Mouse (Mus musculus) bone marrow, adult 2 months (tissue): ENCODE data around the gene Olfr1366. TPM values are rescaled to one million over a fixed set of nuclear protein-coding genes. Genes with fewer than 3 reads are reported as not detected.
"Not testable (repeated sequence)": the region's sequence is repeated elsewhere in the genome, so short reads cannot be mapped to it uniquely, and the experiment has no call there.

ENCODE experiments used
- H3K27ac ChIP-seq: fragments of 200-500 bp; 2 replicates; pipeline ENCODE4 v1.5.1; 2012; ENCODE audit warnings: low read depth, mild to moderate bottlenecking, control low read depth, inconsistent platforms, low read length; ENCODE audit not compliant: control insufficient read depth, poor library complexity, insufficient read depth
- H3K4me1 ChIP-seq: fragments of 200-500 bp; 2 replicates; pipeline ENCODE4 v1.6.1; 2011; ENCODE audit warnings: low read length; ENCODE audit not compliant: control insufficient read depth, insufficient read depth
- H3K4me3 ChIP-seq: fragments of 200-500 bp; replicated peaks from 2 replicates; pipeline ENCODE3; 2011; ENCODE audit warnings: mild to moderate bottlenecking, low read depth, low read length, control low read depth; ENCODE audit not compliant: control insufficient read depth
- CTCF ChIP-seq: fragments of 200-500 bp; IDR thresholded peaks from 2 replicates; pipeline ENCODE4 v1.5.1; 2011; ENCODE audit warnings: low read length, control low read depth; ENCODE audit not compliant: control insufficient read depth, insufficient read depth
- POLR2A ChIP-seq: fragments of 200-500 bp; IDR thresholded peaks from 2 replicates; pipeline ENCODE4 v1.6.1; 2011; ENCODE audit warnings: low read depth, mild to moderate bottlenecking, control low read depth, low read length, borderline replicate concordance; ENCODE audit not compliant: control insufficient read depth
- WGBS: fragments of 180-500 bp; shearing (Covaris S2); methylation state at CpG from one replicate; pipeline ENCODE4 v1.1.7; 2018; 5-methylcytosine and 5-hydroxymethylcytosine counted together
- polyA plus RNA-seq: library from polyadenylated mRNA; stranded (reverse); fragments of >200 nt; gene quantifications from 2 replicates; pipeline ENCODE4 v1.2.4, GENCODE M21; 2011; ENCODE audit warnings: low replicate concordance; ENCODE audit not compliant: missing spikeins, insufficient read depth, insufficient read length

Gene Olfr1366
- polyA plus RNA-seq, 1 experiment, result not detected

DNA sequence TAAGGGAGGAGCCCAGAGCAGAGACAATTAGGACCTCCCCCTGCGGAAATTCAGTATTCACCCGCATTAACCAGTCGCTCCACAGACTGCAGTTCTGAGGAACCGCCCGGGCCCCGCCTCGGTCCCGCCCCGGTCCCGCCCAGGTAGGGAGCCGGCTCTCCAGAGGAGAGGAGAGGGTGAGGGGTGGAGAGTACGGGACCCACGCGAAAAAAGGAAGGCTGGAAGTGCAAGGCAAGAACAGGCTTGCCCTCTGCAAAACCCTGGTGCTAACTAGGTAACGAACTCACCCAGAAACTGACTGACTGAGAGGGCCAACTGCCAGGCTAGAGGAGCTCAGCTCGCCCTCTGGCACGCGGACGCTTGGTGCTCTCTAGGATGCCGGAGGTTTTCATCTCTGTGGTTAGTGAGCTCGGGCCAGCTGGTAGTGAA is 36.4 kb downstream of the Olfr1366 start:
- H3K4me1 ChIP-seq, result no peaks in the 10 kb centered on the region
- H3K27ac ChIP-seq, result peak overlapping the region; percentile 16; the same call in 1 of the 2 replicates
- under 1% methylated on average over 21 of the region's 21 CpGs for WGBS
- H3K4me3 ChIP-seq, result peak overlapping the region; percentile 84
- TF ChIP-seq POLR2A, result no peak
- no peak for TF ChIP-seq CTCF

DNA sequence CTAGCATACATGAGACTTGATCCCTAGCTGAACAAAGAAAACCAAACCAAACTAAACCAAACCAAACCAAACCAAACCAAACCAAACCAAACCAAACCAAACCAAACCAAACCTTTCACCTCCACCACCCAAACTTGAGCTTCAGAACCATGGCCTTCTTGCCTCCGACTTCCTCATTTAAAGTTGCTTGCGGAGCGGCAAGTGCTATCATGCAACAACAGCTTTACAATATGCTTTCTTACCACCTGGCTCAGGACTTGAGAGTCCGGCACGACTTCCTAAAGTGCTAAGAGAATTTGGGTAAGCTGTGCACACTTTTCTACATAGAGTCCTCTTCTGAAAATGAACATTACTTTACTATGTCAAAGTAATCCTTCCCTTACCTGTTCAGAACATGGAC is 40.3 kb downstream of the Olfr1366 start:
- Histone ChIP-seq H3K4me1 (no peaks in the 10 kb centered on the region), H3K4me3 (no peak overlapping the region), H3K27ac (no peak overlapping the region)
- TF ChIP-seq POLR2A (no peak), CTCF (no peak)
- WGBS, result 79% methylated on average over 5 of the region's 5 CpGs

DNA sequence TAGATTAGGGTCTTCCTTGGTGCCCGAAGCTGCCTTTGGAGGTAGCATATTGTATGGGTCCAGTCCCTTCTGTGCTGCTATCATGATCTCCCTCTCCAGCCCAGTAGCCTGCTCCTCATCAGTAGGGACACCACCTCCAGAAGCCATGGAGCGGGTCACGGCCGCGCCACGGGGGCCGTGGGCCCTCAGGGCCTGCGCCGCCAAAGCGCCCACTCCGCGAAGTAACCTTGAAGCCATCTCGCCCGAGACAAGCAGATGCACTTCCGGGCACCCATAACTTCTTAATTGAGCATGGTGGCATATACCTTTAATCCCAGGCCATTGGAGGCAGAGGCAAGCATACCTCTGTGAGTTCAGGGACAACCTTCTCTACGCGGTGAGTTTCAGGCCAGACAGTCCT is 41.4 kb downstream of the Olfr1366 start, which contains the start of gene Gm11273:
TSS of gene Gm11273 (minus strand) at position 237 of the 400 bp plus-strand sequence.
- not testable (repeated sequence) for H3K27ac ChIP-seq, H3K4me3 ChIP-seq, H3K4me1 ChIP-seq
- 86% methylated on average over 17 of the region's 17 CpGs for WGBS

DNA sequence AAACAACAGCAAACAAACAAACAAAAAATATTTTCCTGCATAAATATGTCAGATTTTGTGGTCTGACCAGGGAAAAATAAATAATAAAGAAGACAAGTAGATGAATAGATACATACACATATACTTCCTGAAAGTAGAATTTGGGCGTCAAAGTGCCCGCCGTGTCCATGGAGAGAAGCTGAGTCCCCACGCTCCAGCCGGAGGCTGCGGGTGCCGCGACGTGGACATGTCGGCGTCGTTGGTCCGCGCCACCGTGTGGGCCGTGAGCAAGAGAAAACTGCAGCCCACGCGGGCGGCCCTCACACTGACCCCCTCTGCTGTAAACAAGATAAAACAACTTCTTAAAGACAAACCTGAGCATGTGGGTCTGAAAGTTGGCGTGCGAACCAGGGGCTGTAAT is 47.5 kb downstream of the Olfr1366 start, which contains the start of gene AK157302:
TSS of gene AK157302 (plus strand) at position 144 of the 400 bp plus-strand sequence.
- WGBS, result 89% methylated on average over 21 of the region's 21 CpGs
- TF ChIP-seq POLR2A (no peak), CTCF (no peak)
- H3K4me1 ChIP-seq, result no peaks in the 10 kb centered on the region
- no peak within 1 kb of the TSS for H3K27ac ChIP-seq
- no peak within 1 kb of the TSS for H3K4me3 ChIP-seq

DNA sequence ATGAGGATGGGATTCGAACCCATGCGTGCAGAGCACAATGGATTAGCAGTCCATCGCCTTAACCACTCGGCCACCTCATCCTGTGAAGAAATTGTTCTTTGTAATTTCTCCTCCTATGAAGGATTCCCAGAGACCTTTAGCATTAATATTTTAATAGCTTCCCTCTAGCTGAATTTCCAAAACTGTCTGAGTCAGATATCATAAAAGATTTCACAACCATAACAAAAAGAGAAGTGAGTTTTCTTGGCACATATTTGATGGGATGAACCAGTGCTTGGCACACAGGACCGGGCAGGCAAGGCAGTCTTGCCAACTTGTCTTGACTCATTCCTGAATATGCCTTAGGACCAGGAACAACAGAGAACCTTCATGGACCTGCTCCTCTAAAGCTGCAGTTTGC is 49.8 kb downstream of the Olfr1366 start:
- H3K27ac ChIP-seq, result no peak overlapping the region
- TF ChIP-seq CTCF (no peak), POLR2A (no peak)
- no peak overlapping the region for H3K4me3 ChIP-seq
- H3K4me1 ChIP-seq, result no peaks in the 10 kb centered on the region
- whole genome bisulfite sequencing, result 88% methylated on average over 5 of the region's 5 CpGs

DNA sequence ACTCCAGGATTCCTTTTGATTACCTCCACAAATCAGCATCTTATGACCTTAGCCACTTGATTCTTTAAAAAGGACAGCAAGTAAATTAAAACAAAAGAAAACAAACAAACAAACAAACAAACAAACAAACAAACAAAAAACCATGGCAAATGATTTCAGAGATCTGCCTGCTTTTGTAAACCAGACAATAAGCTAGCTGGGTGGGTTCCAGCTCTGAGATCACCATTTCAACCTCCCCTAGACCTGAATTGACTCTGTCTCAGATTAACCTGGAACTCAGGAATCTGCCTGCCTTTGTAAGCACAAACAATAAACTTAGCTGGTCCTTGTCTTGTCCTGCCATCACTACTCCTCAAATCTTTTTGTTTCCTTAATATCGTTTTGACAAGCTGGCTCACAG is 55.7 kb downstream of the Olfr1366 start:
- Histone ChIP-seq H3K4me3 (no peak overlapping the region), H3K27ac (no peak overlapping the region), H3K4me1 (no peaks in the 10 kb centered on the region)
- WGBS, result 77% methylated on average over 1 of the region's 1 CpGs
- no peak for TF ChIP-seq CTCF

Other genes starting within 250 kb of the Olfr1366 start
- not detected in 2 replicates for gene Gpx6, start 230.7 kb downstream of the Olfr1366 start, polyA plus RNA-seq
- gene Olfr1367, start 195.9 kb downstream of the Olfr1366 start, polyA plus RNA-seq, result not detected in 2 replicates
- gene Zscan12, start 180.0 kb downstream of the Olfr1366 start, polyA plus RNA-seq, result 3.7 and 5.9 TPM in 2 replicates
- 17.1 and 25.5 TPM in 2 replicates for gene Zkscan3, start 140.1 kb downstream of the Olfr1366 start, polyA plus RNA-seq
- gene Pgbd1, start 101.8 kb downstream of the Olfr1366 start, polyA plus RNA-seq, result not detected in 2 replicates
- 8.0 and 14.1 TPM in 2 replicates for gene Zscan26, start 89.1 kb downstream of the Olfr1366 start, polyA plus RNA-seq
- 0.66 TPM in 1 of 2 replicates, not detected in the other for gene Nkapl, start 74.3 kb downstream of the Olfr1366 start, polyA plus RNA-seq
- gene Zkscan4, start 63.9 kb downstream of the Olfr1366 start, polyA plus RNA-seq, result not detected in 2 replicates
- not detected in 2 replicates for gene Gm10065, start 63.4 kb downstream of the Olfr1366 start, polyA plus RNA-seq
- gene AK157302, start 47.6 kb downstream of the Olfr1366 start, polyA plus RNA-seq, result 1.6 TPM in 1 of 2 replicates, not detected in the other
- gene Gm11273, start 41.4 kb downstream of the Olfr1366 start, polyA plus RNA-seq, result 14.1 TPM in 1 of 2 replicates, not detected in the other
- gene Zkscan8, start 11.7 kb downstream of the Olfr1366 start, polyA plus RNA-seq, result 2.1 and 6.4 TPM in 2 replicates
- 0.90 and 1.00 TPM in 2 replicates for gene Olfr1535, start 17.1 kb upstream of the Olfr1366 start, polyA plus RNA-seq
- not detected in 2 replicates for gene Olfr1364, start 39.0 kb upstream of the Olfr1366 start, polyA plus RNA-seq
- not detected in 2 replicates for gene Olfr1362, start 71.2 kb upstream of the Olfr1366 start, polyA plus RNA-seq
- not detected in 2 replicates for gene Olfr11, start 99.7 kb upstream of the Olfr1366 start, polyA plus RNA-seq
- not detected in 2 replicates for gene Olfr1361, start 120.6 kb upstream of the Olfr1366 start, polyA plus RNA-seq
- not detected in 2 replicates for gene Olfr1360, start 134.6 kb upstream of the Olfr1366 start, polyA plus RNA-seq
- not detected in 2 replicates for gene Olfr1359, start 155.3 kb upstream of the Olfr1366 start, polyA plus RNA-seq
- 28.9 and 65.7 TPM in 2 replicates for gene Hist1h2bl, start 173.3 kb upstream of the Olfr1366 start, polyA plus RNA-seq
- 19.2 and 21.1 TPM in 2 replicates for gene Hist1h2ai, start 173.6 kb upstream of the Olfr1366 start, polyA plus RNA-seq
- gene Hist1h3h, start 174.9 kb upstream of the Olfr1366 start, polyA plus RNA-seq, result 49.7 and 178 TPM in 2 replicates
- gene Hist1h2bm, start 179.2 kb upstream of the Olfr1366 start, polyA plus RNA-seq, result 19.6 and 68.6 TPM in 2 replicates
- gene Hist1h4j, start 192.3 kb upstream of the Olfr1366 start, polyA plus RNA-seq, result 47.4 and 58.6 TPM in 2 replicates
- gene Hist1h4k, start 207.7 kb upstream of the Olfr1366 start, polyA plus RNA-seq, result 358 and 477 TPM in 2 replicates
- gene Hist1h2ak, start 211.0 kb upstream of the Olfr1366 start, polyA plus RNA-seq, result 25.2 and 61.7 TPM in 2 replicates
- 98.2 and 195 TPM in 2 replicates for gene Hist1h2bn, start 211.3 kb upstream of the Olfr1366 start, polyA plus RNA-seq
- 99.1 and 123 TPM in 2 replicates for gene Hist1h1b, start 237.8 kb upstream of the Olfr1366 start, polyA plus RNA-seq
- gene Hist1h3i, start 240.6 kb upstream of the Olfr1366 start, polyA plus RNA-seq, result 34.1 TPM in 1 of 2 replicates, not detected in the other
- 14.9 and 15.3 TPM in 2 replicates for gene Hist1h2an, start 244.4 kb upstream of the Olfr1366 start, polyA plus RNA-seq
- 31.5 and 33.4 TPM in 2 replicates for gene Hist1h2bp, start 244.7 kb upstream of the Olfr1366 start, polyA plus RNA-seq